Mouse (Mus musculus) forebrain, embryonic 11.5 days (tissue): ENCODE results near the gene Cphx3. TPM values are rescaled to one million over a fixed set of nuclear protein-coding genes. Genes with fewer than 3 reads are reported as not detected.
"Not testable (repeated sequence)": the region's sequence is repeated elsewhere in the genome, so short reads cannot be mapped to it uniquely, and the experiment has no call there.

Source experiments
- ATAC-seq: fragments of 200-750 bp; cut with Nextera tagmentation; replicated peaks from 2 replicates; pipeline ENCODE4 v1.8.0; 2017; ENCODE audit warnings: moderate TSS enrichment; ENCODE audit not compliant: low FRiP score
- DNase-seq: peaks from one replicate; pipeline ENCODE4 v3.0.0-alpha.2; 2017; ENCODE audit warnings: low spot score
- H3K27ac ChIP-seq: fragments of 300-500 bp; sonication (generic); 2 replicates; pipeline ENCODE4 v1.5.1; 2014; ENCODE audit warnings: low read depth, low read length
- H3K27me3 ChIP-seq: fragments of 300-500 bp; sonication (generic); 2 replicates; pipeline ENCODE4 v1.6.1; 2014; ENCODE audit warnings: mild to moderate bottlenecking, low read length, mixed read lengths; ENCODE audit not compliant: control insufficient read depth, insufficient read depth
- H3K36me3 ChIP-seq: fragments of 300-500 bp; sonication (generic); 2 replicates; pipeline ENCODE4 v1.6.1; 2014; ENCODE audit warnings: mild to moderate bottlenecking, low read length, moderate library complexity, mixed read lengths; ENCODE audit not compliant: control insufficient read depth, insufficient read depth
- H3K4me1 ChIP-seq: fragments of 300-500 bp; sonication (generic); replicated peaks from 2 replicates; pipeline ENCODE4 v1.6.1; 2014; ENCODE audit warnings: low read length, mixed read lengths; ENCODE audit not compliant: control insufficient read depth, insufficient read depth
- H3K4me2 ChIP-seq: fragments of 300-500 bp; sonication (generic); 2 replicates; pipeline ENCODE4 v1.6.1; 2014; ENCODE audit warnings: low read depth, mild to moderate bottlenecking, low read length, moderate library complexity, mixed read lengths; ENCODE audit not compliant: severe bottlenecking
- H3K4me3 ChIP-seq: fragments of 300-500 bp; sonication (generic); 2 replicates; pipeline ENCODE4 v1.5.1; 2014; ENCODE audit warnings: low read depth, low read length
- H3K9ac ChIP-seq: fragments of 300-500 bp; sonication (generic); 2 replicates; pipeline ENCODE4 v1.6.1; 2014; ENCODE audit warnings: low read length
- H3K9me3 ChIP-seq: fragments of 300-500 bp; sonication (generic); 2 replicates; pipeline ENCODE4 v1.6.1; 2016; ENCODE audit warnings: low read length, mixed read lengths; ENCODE audit not compliant: control insufficient read depth
- WGBS: fragments of 180-500 bp; shearing (Covaris S2); extraction: QIAGEN DNeasy Blood & Tissue Kit; methylation state at CpG from one replicate; pipeline ENCODE4 v1.1.7; 2014; 5-methylcytosine and 5-hydroxymethylcytosine counted together
- polyA plus RNA-seq: library from polyadenylated mRNA; unstranded; fragments of >200 nt; fragmentation: Nextera tagmentation; extraction: Ambion mirVana; gene quantifications from 2 replicates; pipeline ENCODE4 v1.2.1, GENCODE M21; 2014

Gene Cphx3
- polyA plus RNA-seq, 1 experiment from 2014 or later, result not detected

DNA sequence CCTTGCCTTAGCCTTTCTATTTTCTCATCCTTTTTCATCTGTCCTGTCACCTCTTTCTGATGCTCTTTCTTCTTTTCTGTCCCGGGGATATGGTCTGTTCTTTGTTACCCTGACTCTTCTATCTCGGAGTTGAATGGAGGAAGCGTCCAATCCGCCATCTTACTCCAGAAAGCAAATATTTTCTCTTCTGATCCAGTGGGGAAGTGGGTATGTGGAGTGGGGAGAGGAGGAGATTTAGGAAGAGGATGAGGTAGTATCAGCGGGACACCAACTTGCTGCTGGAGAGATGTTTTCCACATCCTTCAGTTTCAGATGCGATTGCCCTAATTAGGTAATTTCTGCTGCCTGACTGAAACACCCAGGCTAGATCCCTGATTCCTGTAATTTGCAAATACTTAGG lies 176.6 kb downstream of the Cphx3 start:
- not testable (repeated sequence) for H3K9ac ChIP-seq, ATAC-seq, H3K27me3 ChIP-seq, H3K4me2 ChIP-seq, DNase-seq, H3K9me3 ChIP-seq, H3K4me3 ChIP-seq, H3K36me3 ChIP-seq, H3K27ac ChIP-seq, H3K4me1 ChIP-seq
- no CpG with 5 or more reads among the region's 6 CpGs for WGBS

Other genes with a start within 250 kb of the Cphx3 start
- 3.6 and 5.0 TPM in 2 replicates for gene Anxa11, start 240.1 kb upstream of the Cphx3 start, polyA plus RNA-seq
- gene Plac9a, start 179.2 kb upstream of the Cphx3 start, polyA plus RNA-seq, result not detected in 2 replicates
- gene Tmem254a, start 154.6 kb upstream of the Cphx3 start, polyA plus RNA-seq, result 2.2 and 2.4 TPM in 2 replicates
- not detected in 2 replicates for gene Cphx1, start 144.0 kb upstream of the Cphx3 start, polyA plus RNA-seq
- gene Duxbl1, start 103.7 kb upstream of the Cphx3 start, polyA plus RNA-seq, result 3.6 and 5.6 TPM in 2 replicates
- 0.99 TPM in 1 of 2 replicates, not detected in the other for gene Gm9780, start 39.6 kb upstream of the Cphx3 start, polyA plus RNA-seq
- gene Tmem254c, start 14.9 kb upstream of the Cphx3 start, polyA plus RNA-seq, result 17.6 and 25.4 TPM in 2 replicates
- gene Cphx2, start 781 bp upstream of the Cphx3 start, polyA plus RNA-seq, result not detected in 2 replicates
- not detected in 2 replicates for gene Duxbl2, start 36.1 kb downstream of the Cphx3 start, polyA plus RNA-seq
- gene Plac9b, start 100.2 kb downstream of the Cphx3 start, polyA plus RNA-seq, result 0.57 and 1.6 TPM in 2 replicates
- gene Tmem254b, start 124.7 kb downstream of the Cphx3 start, polyA plus RNA-seq, result 8.8 and 18.8 TPM in 2 replicates
- 5.0 and 6.4 TPM in 2 replicates for gene Duxbl3, start 175.7 kb downstream of the Cphx3 start, polyA plus RNA-seq